Mouse (Mus musculus) CD4-positive naive resting alpha-beta T cell, adult 57 days (primary cell): ENCODE results near the gene Olfr91. TPM values are rescaled to one million over a fixed set of nuclear protein-coding genes. Genes with fewer than 3 reads are reported as not detected.

Experiments used
- total RNA-seq: library from RNA; stranded (reverse); gene quantifications from one replicate; pipeline ENCODE4 v1.2.4, GENCODE M21; 2023

Gene Olfr91
- total RNA-seq = not detected

DNA sequence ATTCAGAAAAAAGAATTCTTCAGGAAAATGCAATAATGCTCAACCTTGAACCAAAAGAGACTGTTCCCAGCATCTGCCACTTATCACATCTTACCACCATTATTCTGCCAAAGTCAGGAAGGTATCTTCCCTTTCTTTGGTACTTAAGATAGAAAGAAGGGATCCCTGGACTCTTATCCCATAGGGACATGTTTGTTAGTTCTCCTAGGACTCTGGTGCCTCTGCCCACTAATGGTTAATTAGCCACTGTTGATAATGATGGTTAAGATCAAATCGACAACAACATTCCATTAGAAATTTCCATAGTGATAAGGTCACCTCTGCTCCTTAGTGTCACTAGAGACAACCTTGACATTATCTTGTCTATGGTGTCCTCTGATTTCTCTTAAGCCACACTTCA is at the start of gene Olfr91:
Olfr91 (minus strand) TSS at position 101 of the 400 bp plus-strand sequence.

DNA sequence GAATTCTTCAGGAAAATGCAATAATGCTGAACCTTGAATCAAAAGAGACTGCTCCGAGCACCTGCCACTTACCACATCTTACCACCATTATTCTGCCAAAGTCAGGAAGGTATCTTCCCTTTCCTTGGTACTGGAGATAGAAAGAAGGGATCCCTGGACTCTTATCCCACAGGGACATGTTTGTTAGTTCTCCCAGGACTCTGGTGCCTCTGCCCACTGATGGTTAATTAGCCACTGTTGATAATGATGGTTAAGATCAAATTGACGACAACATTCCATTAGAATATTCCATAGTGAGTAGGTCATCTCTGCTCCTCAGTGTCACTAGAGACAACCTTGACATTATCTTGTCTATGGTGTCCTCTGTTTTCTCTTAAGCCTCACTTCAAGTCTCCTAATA is 21.9 kb upstream of the Olfr91 start, which contains the start of gene Olfr92:
Olfr92 (minus strand) TSS at position 101 of the 400 bp plus-strand sequence.

DNA sequence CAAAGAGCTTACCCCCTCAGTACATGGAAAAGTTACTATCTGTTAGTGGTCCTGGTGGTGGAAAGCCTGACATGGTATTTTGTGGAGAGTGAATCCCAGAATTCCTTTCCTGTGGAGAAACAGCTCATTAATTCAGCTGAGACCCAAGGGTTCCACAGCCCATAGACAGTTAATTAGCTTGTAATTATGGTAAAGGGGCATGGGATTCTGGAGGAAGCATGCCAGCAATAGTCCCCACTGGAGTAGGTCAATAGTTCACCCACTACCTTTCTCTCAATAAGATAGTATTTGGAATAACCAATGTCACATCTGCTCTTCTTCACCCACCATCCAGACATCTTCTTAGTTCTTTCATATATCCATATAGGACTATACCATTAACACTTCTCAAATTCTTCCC is 9.7 kb downstream of the Olfr91 start, which contains the start of gene Olfr90:
Olfr90 (minus strand) TSS at position 101 of the 400 bp plus-strand sequence.

DNA sequence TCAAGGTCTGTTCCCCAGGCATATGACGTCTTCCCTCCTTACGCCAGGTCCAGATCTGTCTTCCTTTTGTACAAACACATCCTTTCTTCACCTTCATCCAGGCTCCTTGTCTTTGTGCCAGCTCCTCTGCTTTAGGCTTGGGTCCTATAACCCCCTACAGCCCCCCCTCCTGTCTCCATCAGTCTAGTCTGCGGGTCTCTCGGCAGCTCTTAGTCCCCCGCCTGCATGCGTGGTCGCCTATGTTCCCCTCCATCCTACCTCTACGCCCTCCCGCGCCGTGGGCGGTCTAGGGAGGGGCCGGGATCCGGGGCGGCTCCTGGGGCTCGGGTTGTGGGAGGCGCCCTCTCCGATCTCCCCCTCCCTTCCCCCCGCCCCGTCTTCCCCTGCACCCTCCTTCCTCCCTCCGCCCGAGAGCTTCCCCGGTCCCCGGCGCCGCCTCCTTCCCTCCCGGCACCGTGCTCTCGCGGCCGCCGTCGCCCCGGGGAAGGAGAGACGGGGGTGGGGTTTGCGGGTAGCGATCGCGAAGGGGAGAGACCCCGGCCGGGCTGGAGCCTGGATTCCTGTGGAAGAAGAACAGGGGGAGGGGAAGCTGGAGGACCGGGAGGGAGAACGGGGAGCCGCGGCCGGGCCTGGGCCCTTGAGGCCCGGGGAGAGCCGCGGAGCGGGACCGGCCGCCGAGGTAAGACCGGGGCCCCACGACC is 52.3 kb downstream of the Olfr91 start, which contains the start of gene Gabbr1:
Gabbr1 (plus strand) TSS at position 356 of the 701 bp plus-strand sequence.

Other genes starting within 250 kb of the Olfr91 start
- gene Trim15, start 231.1 kb downstream of the Olfr91 start, total RNA-seq = not detected
- gene Trim10, start 228.7 kb downstream of the Olfr91 start, total RNA-seq = 0.27 TPM
- not detected for gene Trim40, start 208.2 kb downstream of the Olfr91 start, total RNA-seq
- gene Trim31, start 200.2 kb downstream of the Olfr91 start, total RNA-seq = not detected
- gene Rnf39, start 155.4 kb downstream of the Olfr91 start, total RNA-seq = 1.2 TPM
- 47.8 TPM for gene Ppp1r11, start 146.5 kb downstream of the Olfr91 start, total RNA-seq
- gene Znrd1, start 139.7 kb downstream of the Olfr91 start, total RNA-seq = 52.5 TPM
- gene Znrd1as, start 139.7 kb downstream of the Olfr91 start, total RNA-seq = 1.4 TPM
- gene 2410137M14Rik, start 117.0 kb downstream of the Olfr91 start, total RNA-seq = not detected
- not detected for gene H2-M5, start 108.7 kb downstream of the Olfr91 start, total RNA-seq
- gene Zfp57, start 97.1 kb downstream of the Olfr91 start, total RNA-seq = not detected
- gene Mog, start 74.9 kb downstream of the Olfr91 start, total RNA-seq = not detected
- gene Gabbr1, start 52.3 kb downstream of the Olfr91 start, total RNA-seq = 116 TPM
- gene Olfr90, start 9.8 kb downstream of the Olfr91 start, total RNA-seq = not detected
- gene Olfr92, start 21.8 kb upstream of the Olfr91 start, total RNA-seq = not detected
- gene Olfr93, start 63.2 kb upstream of the Olfr91 start, total RNA-seq = not detected
- gene Ubd, start 95.6 kb upstream of the Olfr91 start, total RNA-seq = not detected
- not detected for gene Olfr94, start 102.7 kb upstream of the Olfr91 start, total RNA-seq
- not detected for gene Olfr95, start 114.8 kb upstream of the Olfr91 start, total RNA-seq
- not detected for gene Olfr96, start 121.9 kb upstream of the Olfr91 start, total RNA-seq
- not detected for gene Olfr97, start 139.1 kb upstream of the Olfr91 start, total RNA-seq
- not detected for gene Olfr98, start 165.5 kb upstream of the Olfr91 start, total RNA-seq
- gene H2-M3, start 171.9 kb upstream of the Olfr91 start, total RNA-seq = 28.4 TPM
- not detected for gene Olfr99, start 185.2 kb upstream of the Olfr91 start, total RNA-seq
- not detected for gene Olfr101, start 206.0 kb upstream of the Olfr91 start, total RNA-seq
- gene Olfr102, start 218.8 kb upstream of the Olfr91 start, total RNA-seq = not detected
- gene Olfr103, start 241.4 kb upstream of the Olfr91 start, total RNA-seq = not detected